Mouse (Mus musculus): ENCODE results near the gene Ppp3ca. TPM values are rescaled to one million over a fixed set of nuclear protein-coding genes. Genes with fewer than 3 reads are reported as not detected.
A peak's percentile ranks its signal among the peaks of the same experiment; 100 is the strongest.

The Ppp3ca gene
- polyA plus RNA-seq, 1 experiment = 23.0 TPM

GRCm38 (mm10) chr3:136700447-136701009 is 30.6 kb downstream of the Ppp3ca start:
- Histone ChIP-seq H3K36me3 (ENCODE audit: control insufficient read depth, insufficient read depth, low read length) (no peaks in the 10 kb centered on the region), H3K4me3 (ENCODE audit: extremely low read depth, insufficient read depth, insufficient read length) (no peak overlapping the region), H3K27ac (ENCODE audit: insufficient read depth, low read length) (peak overlapping the region; percentile 38), H3K4me1 (ENCODE audit: control insufficient read depth, insufficient read depth, insufficient read length) (peaks cover 28% of the 10 kb centered on the region), H3K27me3 (ENCODE audit: control insufficient read depth, insufficient read depth, low read length) (no peaks in the 10 kb centered on the region)
- peak; percentile 41 to 46 for DNase-seq (ENCODE audit: low read depth in 1 of 2, low spot score in 2 of 2)
- WGBS = 17% methylated on average over 11 of the region's 11 CpGs
- TF ChIP-seq CTCF (IDR thresholded peaks at IDR 0.05; ENCODE audit: extremely low read depth, insufficient read depth, insufficient read length, insufficient replicate concordance) (no peak), POLR2A (IDR thresholded peaks at IDR 0.05; ENCODE audit: low read depth, low read length) (no peak)

GRCm38 (mm10) chr3:136702861-136703260 is 32.9 kb downstream of the Ppp3ca start:
- Histone ChIP-seq H3K27ac (ENCODE audit: insufficient read depth, low read length) (no peak overlapping the region), H3K27me3 (ENCODE audit: control insufficient read depth, insufficient read depth, low read length) (no peaks in the 10 kb centered on the region), H3K4me1 (ENCODE audit: control insufficient read depth, insufficient read depth, insufficient read length) (peaks cover 35% of the 10 kb centered on the region), H3K4me3 (ENCODE audit: extremely low read depth, insufficient read depth, insufficient read length) (no peak overlapping the region), H3K36me3 (ENCODE audit: control insufficient read depth, insufficient read depth, low read length) (no peaks in the 10 kb centered on the region)
- no peak for TF ChIP-seq POLR2A (IDR thresholded peaks at IDR 0.05; ENCODE audit: low read depth, low read length)
- TF ChIP-seq CTCF (IDR thresholded peaks at IDR 0.05; ENCODE audit: extremely low read depth, insufficient read depth, insufficient read length, insufficient replicate concordance) = no peak
- 90% methylated on average over 2 of the region's 2 CpGs for WGBS
- no peak for DNase-seq (ENCODE audit: low read depth in 1 of 2, low spot score in 2 of 2)

GRCm38 (mm10) chr3:136704515-136705247 is 34.8 kb downstream of the Ppp3ca start:
- WGBS = 76% methylated on average over 12 of the region's 12 CpGs
- DNase-seq (ENCODE audit: low read depth in 1 of 2, low spot score in 2 of 2) = no peak
- Histone ChIP-seq H3K4me3 (ENCODE audit: extremely low read depth, insufficient read depth, insufficient read length) (no peak overlapping the region), H3K27me3 (ENCODE audit: control insufficient read depth, insufficient read depth, low read length) (no peaks in the 10 kb centered on the region), H3K4me1 (ENCODE audit: control insufficient read depth, insufficient read depth, insufficient read length) (peaks cover 42% of the 10 kb centered on the region), H3K36me3 (ENCODE audit: control insufficient read depth, insufficient read depth, low read length) (no peaks in the 10 kb centered on the region), H3K27ac (ENCODE audit: insufficient read depth, low read length) (no peak overlapping the region)
- TF ChIP-seq CTCF (IDR thresholded peaks at IDR 0.05; ENCODE audit: extremely low read depth, insufficient read depth, insufficient read length, insufficient replicate concordance) = no peak
- TF ChIP-seq POLR2A (IDR thresholded peaks at IDR 0.05; ENCODE audit: low read depth, low read length) = no peak

- TF ChIP-seq CTCF (IDR thresholded peaks at IDR 0.05; ENCODE audit: extremely low read depth, insufficient read depth, insufficient read length, insufficient replicate concordance) (no peak), POLR2A (IDR thresholded peaks at IDR 0.05; ENCODE audit: low read depth, low read length) (no peak)
- peak overlapping the region; percentile 21; the same call in 1 of the 2 replicates for H3K27ac ChIP-seq (ENCODE audit: insufficient read depth, low read length)
- no peaks in the 10 kb centered on the region for H3K36me3 ChIP-seq (ENCODE audit: control insufficient read depth, insufficient read depth, low read length)
- DNase-seq (ENCODE audit: low read depth in 1 of 2, low spot score in 2 of 2) = no peak
- peaks cover 38% of the 10 kb centered on the region for H3K4me1 ChIP-seq (ENCODE audit: control insufficient read depth, insufficient read depth, insufficient read length)
- H3K27me3 ChIP-seq (ENCODE audit: control insufficient read depth, insufficient read depth, low read length) = no peaks in the 10 kb centered on the region
- WGBS = 48% methylated on average over 4 of the region's 4 CpGs
- no peak overlapping the region for H3K4me3 ChIP-seq (ENCODE audit: extremely low read depth, insufficient read depth, insufficient read length)
These were observed 36.1 kb downstream of the Ppp3ca start for GRCm38 (mm10) chr3:136706048-136706447.

- Histone ChIP-seq H3K4me1 (ENCODE audit: control insufficient read depth, insufficient read depth, insufficient read length) (peaks cover 32% of the 10 kb centered on the region; the same call in 1 of the 2 replicates), H3K27ac (ENCODE audit: insufficient read depth, low read length) (no peak overlapping the region), H3K27me3 (ENCODE audit: control insufficient read depth, insufficient read depth, low read length) (no peaks in the 10 kb centered on the region), H3K4me3 (ENCODE audit: extremely low read depth, insufficient read depth, insufficient read length) (no peak overlapping the region), H3K36me3 (ENCODE audit: control insufficient read depth, insufficient read depth, low read length) (no peaks in the 10 kb centered on the region)
- WGBS = 68% methylated on average over 7 of the region's 7 CpGs
- no peak for TF ChIP-seq POLR2A (IDR thresholded peaks at IDR 0.05; ENCODE audit: low read depth, low read length)
- no peak for TF ChIP-seq CTCF (IDR thresholded peaks at IDR 0.05; ENCODE audit: extremely low read depth, insufficient read depth, insufficient read length, insufficient replicate concordance)
- DNase-seq (ENCODE audit: low read depth in 1 of 2, low spot score in 2 of 2) = peak in 1 of 2 experiments; percentile 36
These were observed 36.8 kb downstream of the Ppp3ca start for GRCm38 (mm10) chr3:136706771-136707170.

GRCm38 (mm10) chr3:136707222-136708019 is 37.5 kb downstream of the Ppp3ca start:
- no peak for DNase-seq (ENCODE audit: low read depth in 1 of 2, low spot score in 2 of 2)
- Histone ChIP-seq H3K36me3 (ENCODE audit: control insufficient read depth, insufficient read depth, low read length) (no peaks in the 10 kb centered on the region), H3K4me1 (ENCODE audit: control insufficient read depth, insufficient read depth, insufficient read length) (peaks cover 27% of the 10 kb centered on the region; the same call in 1 of the 2 replicates), H3K4me3 (ENCODE audit: extremely low read depth, insufficient read depth, insufficient read length) (no peak overlapping the region), H3K27me3 (ENCODE audit: control insufficient read depth, insufficient read depth, low read length) (no peaks in the 10 kb centered on the region), H3K27ac (ENCODE audit: insufficient read depth, low read length) (no peak overlapping the region; the same call in 1 of the 2 replicates)
- WGBS = 56% methylated on average over 3 of the region's 3 CpGs
- TF ChIP-seq CTCF (IDR thresholded peaks at IDR 0.05; ENCODE audit: extremely low read depth, insufficient read depth, insufficient read length, insufficient replicate concordance) (no peak), POLR2A (IDR thresholded peaks at IDR 0.05; ENCODE audit: low read depth, low read length) (no peak)
